Mouse (Mus musculus) heart, embryonic 13.5 days (tissue): ENCODE data around the gene Olfr18. TPM values are rescaled to one million over a fixed set of nuclear protein-coding genes. Genes with fewer than 3 reads are reported as not detected.
"Not testable (repeated sequence)": the region's sequence is repeated elsewhere in the genome, so short reads cannot be mapped to it uniquely, and the experiment has no call there.

Experiments used
- ATAC-seq: fragments of 200-750 bp; cut with Nextera tagmentation; 2 replicates; pipeline ENCODE4 v1.8.0; 2017; ENCODE audit warnings: moderate TSS enrichment; ENCODE audit not compliant: insufficient number of reproducible peaks, low FRiP score, low TSS enrichment; ENCODE audit errors: extremely low read depth
- H3K27ac ChIP-seq: fragments of 300-500 bp; sonication (generic); replicated peaks from 2 replicates; pipeline ENCODE4 v1.5.1; 2015; ENCODE audit warnings: moderate library complexity, mild to moderate bottlenecking, inconsistent platforms
- H3K27me3 ChIP-seq: fragments of 300-500 bp; sonication (generic); replicated peaks from 2 replicates; pipeline ENCODE4 v1.6.1; 2015; ENCODE audit warnings: mild to moderate bottlenecking, inconsistent platforms
- H3K36me3 ChIP-seq: fragments of 300-500 bp; sonication (generic); 2 replicates; pipeline ENCODE4 v1.6.1; 2015; ENCODE audit warnings: mild to moderate bottlenecking, inconsistent platforms
- H3K4me1 ChIP-seq: fragments of 300-500 bp; sonication (generic); 2 replicates; pipeline ENCODE4 v1.6.1; 2015; ENCODE audit warnings: inconsistent platforms
- H3K4me2 ChIP-seq: fragments of 300-500 bp; sonication (generic); 2 replicates; pipeline ENCODE4 v1.6.1; 2015; ENCODE audit warnings: inconsistent platforms, mild to moderate bottlenecking, moderate library complexity
- H3K4me3 ChIP-seq: fragments of 300-500 bp; sonication (generic); 2 replicates; pipeline ENCODE4 v1.5.1; 2015; ENCODE audit warnings: moderate library complexity, mild to moderate bottlenecking, inconsistent platforms
- H3K9ac ChIP-seq: fragments of 300-500 bp; sonication (generic); 2 replicates; pipeline ENCODE4 v1.6.1; 2015; ENCODE audit warnings: inconsistent platforms, mild to moderate bottlenecking, moderate library complexity
- H3K9me3 ChIP-seq: fragments of 300-500 bp; sonication (generic); 2 replicates; pipeline ENCODE4 v1.6.1; 2016; ENCODE audit warnings: inconsistent platforms
- WGBS: fragments of 180-500 bp; shearing (Covaris S2); methylation state at CpG from one replicate; pipeline ENCODE4 v1.1.7; 2015; ENCODE audit warnings: mixed read lengths; 5-methylcytosine and 5-hydroxymethylcytosine counted together
- polyA plus RNA-seq: library from polyadenylated mRNA; unstranded; fragments of >200 nt; fragmentation: Nextera tagmentation; extraction: Ambion mirVana; gene quantifications from 2 replicates; pipeline ENCODE4 v1.2.1, GENCODE M21; 2015

Gene Olfr18
- not detected in 2 replicates for polyA plus RNA-seq

- ATAC-seq, result no peak
- Histone ChIP-seq H3K9me3 (no peaks in the 10 kb centered on the region), H3K4me3 (no peak within 1 kb of the TSS), H3K4me1 (no peaks in the 10 kb centered on the region), H3K9ac (no peak within 1 kb of the TSS), H3K27me3 (no peaks in the 10 kb centered on the region), H3K36me3 (no peaks in the 10 kb centered on the region), H3K4me2 (no peak within 1 kb of the TSS), H3K27ac (no peak within 1 kb of the TSS)
Observed at GRCm38 (mm10) chr9:20335994-20336393, at the start of gene Olfr18. TSS of gene Olfr18 (minus strand) at chr9:20336094.

DNA sequence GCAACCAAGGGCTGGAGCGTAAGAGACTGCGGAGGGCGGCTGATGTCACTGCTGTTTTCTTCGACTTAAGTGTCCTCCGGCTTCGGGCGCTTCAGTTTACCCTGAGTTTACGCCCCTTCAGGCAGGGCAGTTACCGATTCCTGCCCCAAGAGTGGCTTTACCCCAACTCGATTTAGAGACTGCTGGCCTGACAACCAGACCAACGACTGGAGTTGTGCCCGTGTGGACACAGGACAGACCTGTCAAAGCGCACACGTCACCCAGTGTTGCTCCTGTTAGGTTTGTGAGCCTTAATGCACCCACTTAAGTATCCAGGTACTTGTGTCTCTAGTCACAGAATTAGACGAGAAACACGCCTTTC is 49.4 kb upstream of the Olfr18 start:
- no peak for ATAC-seq
- Histone ChIP-seq H3K36me3 (no peaks in the 10 kb centered on the region), H3K9ac (peak overlapping the region; percentile 89), H3K4me3 (peak overlapping the region; percentile 82), H3K27ac (peak overlapping the region; percentile 61), H3K9me3 (0 out of 2 replicates have a peak, but pooled peaks cover 5% of the 10 kb centered on the region), H3K4me1 (peaks cover 8% of the 10 kb centered on the region), H3K27me3 (no peaks in the 10 kb centered on the region), H3K4me2 (peak overlapping the region; percentile 73)
- 17% methylated on average over 16 of the region's 16 CpGs for WGBS

GRCm38 (mm10) chr9:20384532-20385342 is 48.8 kb upstream of the Olfr18 start, which contains the start of gene Zfp560:
TSS of gene Zfp560 (minus strand) at chr9:20385177.
- H3K4me1 ChIP-seq, result peaks cover 8% of the 10 kb centered on the region
- H3K9me3 ChIP-seq, result 0 out of 2 replicates have a peak, but pooled peaks cover 5% of the 10 kb centered on the region
- H3K9ac ChIP-seq, result peak within 1 kb of the TSS; percentile 89
- 5% methylated on average over 40 of the region's 40 CpGs for WGBS
- peak within 1 kb of the TSS; percentile 82 for H3K4me3 ChIP-seq
- H3K27ac ChIP-seq, result peak within 1 kb of the TSS; percentile 61
- H3K27me3 ChIP-seq, result no peaks in the 10 kb centered on the region
- H3K4me2 ChIP-seq, result peak within 1 kb of the TSS; percentile 73
- ATAC-seq, result peak; percentile 92
- H3K36me3 ChIP-seq, result no peaks in the 10 kb centered on the region

- H3K4me2 ChIP-seq, result peak overlapping the region; percentile 73
- H3K27me3 ChIP-seq, result no peaks in the 10 kb centered on the region
- WGBS, result 83% methylated on average over 7 of the region's 7 CpGs
- H3K9me3 ChIP-seq, result no peaks in the 10 kb centered on the region
- H3K36me3 ChIP-seq, result no peaks in the 10 kb centered on the region
- no peak for ATAC-seq
- H3K27ac ChIP-seq, result no peak overlapping the region
- peak overlapping the region; percentile 82; the same call in 1 of the 2 replicates for H3K4me3 ChIP-seq
- H3K9ac ChIP-seq, result peak overlapping the region; percentile 24; the same call in 1 of the 2 replicates
- H3K4me1 ChIP-seq, result peaks cover 8% of the 10 kb centered on the region
Observed at GRCm38 (mm10) chr9:20383659-20384058, 47.8 kb upstream of the Olfr18 start.

- H3K4me3 ChIP-seq, result no peak overlapping the region
- H3K27ac ChIP-seq, result no peak overlapping the region
- H3K4me2 ChIP-seq, result no peak overlapping the region
- H3K9me3 ChIP-seq, result no peaks in the 10 kb centered on the region
- no peak overlapping the region for H3K9ac ChIP-seq
- H3K27me3 ChIP-seq, result no peaks in the 10 kb centered on the region
- no peaks in the 10 kb centered on the region for H3K4me1 ChIP-seq
- H3K36me3 ChIP-seq, result 0 out of 2 replicates have a peak, but pooled peaks cover 5% of the 10 kb centered on the region
- ATAC-seq, result no peak
- 88% methylated on average over 1 of the region's 1 CpGs for WGBS
Observed at GRCm38 (mm10) chr9:20374712-20375111, 38.8 kb upstream of the Olfr18 start.

DNA sequence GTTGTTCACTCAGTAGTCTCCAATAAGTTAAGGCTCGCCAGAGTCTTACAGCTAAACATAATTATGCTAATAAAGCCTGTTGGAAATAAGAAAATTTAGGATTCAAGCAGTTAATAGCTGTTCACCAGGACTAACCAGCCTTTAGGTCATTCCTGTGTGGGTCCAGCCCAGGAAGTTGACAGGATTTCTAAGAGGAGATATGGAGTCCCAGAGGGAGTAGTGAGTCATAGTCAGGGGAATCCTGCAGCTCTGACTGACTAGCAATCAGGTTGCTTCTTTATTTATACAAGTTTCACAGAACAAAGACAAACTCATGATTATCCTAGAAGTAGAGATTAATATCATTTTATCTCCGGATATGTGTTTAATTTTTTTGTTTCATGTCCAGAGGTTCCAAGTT is 31.4 kb upstream of the Olfr18 start:
- peaks cover 16% of the 10 kb centered on the region for H3K36me3 ChIP-seq
- no peak overlapping the region for H3K4me2 ChIP-seq
- peaks cover 13% of the 10 kb centered on the region for H3K9me3 ChIP-seq
- no peak overlapping the region for H3K4me3 ChIP-seq
- no peak overlapping the region for H3K9ac ChIP-seq
- WGBS, result 86% methylated on average over 2 of the region's 2 CpGs
- no peaks in the 10 kb centered on the region for H3K4me1 ChIP-seq
- ATAC-seq, result no peak
- H3K27ac ChIP-seq, result no peak overlapping the region
- H3K27me3 ChIP-seq, result no peaks in the 10 kb centered on the region

- ATAC-seq, result no peak
- peaks cover 17% of the 10 kb centered on the region; the same call in 1 of the 2 replicates for H3K9me3 ChIP-seq
- no peak overlapping the region for H3K27ac ChIP-seq
- H3K36me3 ChIP-seq, result peaks cover 52% of the 10 kb centered on the region
- H3K9ac ChIP-seq, result no peak overlapping the region
- no peak overlapping the region for H3K4me2 ChIP-seq
- 77% methylated on average over 4 of the region's 4 CpGs for WGBS
- H3K4me3 ChIP-seq, result no peak overlapping the region
- H3K4me1 ChIP-seq, result no peaks in the 10 kb centered on the region
- H3K27me3 ChIP-seq, result no peaks in the 10 kb centered on the region
Observed at GRCm38 (mm10) chr9:20348501-20348900, 12.6 kb upstream of the Olfr18 start.

GRCm38 (mm10) chr9:20298232-20298631 is 37.7 kb downstream of the Olfr18 start, which contains the start of gene Olfr873:
TSS of gene Olfr873 (plus strand) at chr9:20298532.
- no peaks in the 10 kb centered on the region for H3K27me3 ChIP-seq
- WGBS, result 74% methylated on average over 1 of the region's 1 CpGs
- H3K36me3 ChIP-seq, result no peaks in the 10 kb centered on the region
- peaks cover 5% of the 10 kb centered on the region; the same call in 1 of the 2 replicates for H3K9me3 ChIP-seq
- H3K27ac ChIP-seq, result no peak within 1 kb of the TSS
- no peak for ATAC-seq
- H3K4me2 ChIP-seq, result no peak within 1 kb of the TSS
- no peaks in the 10 kb centered on the region for H3K4me1 ChIP-seq
- no peak within 1 kb of the TSS for H3K9ac ChIP-seq
- no peak within 1 kb of the TSS for H3K4me3 ChIP-seq

- not testable (repeated sequence) for H3K4me2 ChIP-seq, H3K9me3 ChIP-seq, H3K27ac ChIP-seq, H3K9ac ChIP-seq, H3K27me3 ChIP-seq, H3K4me3 ChIP-seq, ATAC-seq, H3K4me1 ChIP-seq, H3K36me3 ChIP-seq
- WGBS, result 63% methylated on average over 5 of the region's 5 CpGs
Observed at GRCm38 (mm10) chr9:20295562-20295961, 40.3 kb downstream of the Olfr18 start.

- Histone ChIP-seq H3K27ac (no peak within 1 kb of the TSS), H3K27me3 (no peaks in the 10 kb centered on the region), H3K9ac (no peak within 1 kb of the TSS), H3K4me2 (no peak within 1 kb of the TSS), H3K9me3 (no peaks in the 10 kb centered on the region), H3K4me1 (no peaks in the 10 kb centered on the region), H3K36me3 (no peaks in the 10 kb centered on the region), H3K4me3 (no peak within 1 kb of the TSS)
- 66% methylated on average over 1 of the region's 1 CpGs for WGBS
- no peak for ATAC-seq
Observed at GRCm38 (mm10) chr9:20282051-20282450, 53.8 kb downstream of the Olfr18 start, which contains the start of gene Olfr39. TSS of gene Olfr39 (plus strand) at chr9:20282351.
